Mouse (Mus musculus) liver, adult 2 months (tissue): Measurements from ENCODE around the gene Lpar3.

Experiments
- CTCF ChIP-seq: fragments of 200-500 bp; IDR thresholded peaks from 2 replicates; pipeline ENCODE4 v1.5.1; 2011; ENCODE audit warnings: low read depth, low read length, control low read depth
- POLR2A ChIP-seq: fragments of 200-500 bp; IDR thresholded peaks from 2 replicates; pipeline ENCODE4 v1.6.1; 2011; ENCODE audit warnings: low read length, control low read depth; ENCODE audit not compliant: insufficient read depth; ENCODE audit errors: extremely low read depth

DNA sequence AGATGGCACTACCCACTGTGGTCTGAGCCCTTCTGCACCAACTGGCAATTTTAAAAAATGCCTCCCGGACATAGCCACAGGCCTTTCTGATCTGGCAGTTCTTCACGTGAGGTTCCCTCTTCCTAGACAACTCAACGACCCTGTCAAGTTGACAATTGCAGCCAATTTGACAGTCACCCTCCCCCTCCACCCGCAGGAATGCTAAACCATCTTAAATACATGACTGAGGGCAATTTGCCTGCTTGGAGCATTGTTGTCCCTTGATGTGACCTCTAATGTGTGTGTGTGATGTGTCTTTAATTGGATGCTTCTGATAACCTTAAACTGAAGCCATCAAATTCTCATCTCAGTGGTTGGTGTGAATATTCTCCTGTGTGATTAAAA lies 55.3 kb downstream of the Lpar3 start:
- TF ChIP-seq POLR2A = no peak
- TF ChIP-seq CTCF = no peak
